Mouse (Mus musculus) ovary, postnatal 14 days (tissue): ENCODE data around the gene Ror2.
A peak's percentile ranks its signal among the peaks of the same experiment; 100 is the strongest.
"Not testable (repeated sequence)": the region's sequence is repeated elsewhere in the genome, so short reads cannot be mapped to it uniquely, and the experiment has no call there.

Source experiments
- DNase-seq: peaks from one replicate; pipeline ENCODE4 v3.0.0; 2022; ENCODE audit warnings: low spot score

The Ror2 gene

GRCm38 (mm10) chr13:53285756-53286361 is at the start of gene Ror2:
Gene Ror2, minus strand, starts transcription at chr13:53286124.
- DNase-seq, result peak; percentile 58

- no peak for DNase-seq
Measured at GRCm38 (mm10) chr13:53333769-53334168, 47.8 kb upstream of the Ror2 start.

- DNase-seq, result no peak
Measured at GRCm38 (mm10) chr13:53330246-53330645, 44.3 kb upstream of the Ror2 start.

GRCm38 (mm10) chr13:53325531-53325930 is 39.6 kb upstream of the Ror2 start:
- DNase-seq, result no peak

GRCm38 (mm10) chr13:53323661-53324060 is 37.7 kb upstream of the Ror2 start:
- no peak for DNase-seq

GRCm38 (mm10) chr13:53320899-53321298 is 35.0 kb upstream of the Ror2 start:
- DNase-seq, result no peak

GRCm38 (mm10) chr13:53316515-53317295 is 30.8 kb upstream of the Ror2 start:
- DNase-seq, result peak; percentile 22

GRCm38 (mm10) chr13:53315757-53316156 is 29.8 kb upstream of the Ror2 start:
- not testable (repeated sequence) for DNase-seq

- no peak for DNase-seq
Measured at GRCm38 (mm10) chr13:53310442-53310841, 24.5 kb upstream of the Ror2 start.

- DNase-seq, result peak; percentile 22
Measured at GRCm38 (mm10) chr13:53309661-53310160, 23.8 kb upstream of the Ror2 start.

- DNase-seq, result no peak
Measured at GRCm38 (mm10) chr13:53309148-53309547, 23.2 kb upstream of the Ror2 start.

GRCm38 (mm10) chr13:53306836-53307235 is 20.9 kb upstream of the Ror2 start:
- DNase-seq, result no peak

- DNase-seq, result no peak
Measured at GRCm38 (mm10) chr13:53305256-53305655, 19.3 kb upstream of the Ror2 start.

- no peak for DNase-seq
Measured at GRCm38 (mm10) chr13:53302688-53303087, 16.8 kb upstream of the Ror2 start.

- DNase-seq, result no peak
Measured at GRCm38 (mm10) chr13:53293065-53293464, 7.1 kb upstream of the Ror2 start.

- no peak for DNase-seq
Measured at GRCm38 (mm10) chr13:53292244-53292643, 6.3 kb upstream of the Ror2 start.

- DNase-seq, result no peak
Measured at GRCm38 (mm10) chr13:53285261-53285755, 616 bp downstream of the Ror2 start.

GRCm38 (mm10) chr13:53284740-53285191 is 1.2 kb downstream of the Ror2 start:
- no peak for DNase-seq

GRCm38 (mm10) chr13:53281604-53282396 is 4.1 kb downstream of the Ror2 start:
- DNase-seq, result no peak

GRCm38 (mm10) chr13:53278908-53279307 is 7.0 kb downstream of the Ror2 start:
- no peak for DNase-seq

GRCm38 (mm10) chr13:53276381-53276780 is 9.5 kb downstream of the Ror2 start:
- no peak for DNase-seq

- no peak for DNase-seq
Measured at GRCm38 (mm10) chr13:53275778-53276177, 10.1 kb downstream of the Ror2 start.
